Mouse (Mus musculus): ENCODE measurements around the gene Pecam1. TPM values are rescaled to one million over a fixed set of nuclear protein-coding genes. Genes with fewer than 3 reads are reported as not detected.
"Not testable (repeated sequence)": the region's sequence is repeated elsewhere in the genome, so short reads cannot be mapped to it uniquely, and the experiment has no call there.

The Pecam1 gene
- 10 to 100 TPM; 17.4 to 20.6 TPM for total RNA-seq (2021)
- long read RNA-seq, experiment 1, partial matches to known transcripts, result 1 of 8 reads
- long read RNA-seq, experiment 1, other reads (novel, unspliced or antisense), result 1 of 8 reads
- long read RNA-seq, experiment 2, partial matches to known transcripts, result 0 of 7 reads
- long read RNA-seq, experiment 2, other reads (novel, unspliced or antisense), result 1 of 7 reads

DNA sequence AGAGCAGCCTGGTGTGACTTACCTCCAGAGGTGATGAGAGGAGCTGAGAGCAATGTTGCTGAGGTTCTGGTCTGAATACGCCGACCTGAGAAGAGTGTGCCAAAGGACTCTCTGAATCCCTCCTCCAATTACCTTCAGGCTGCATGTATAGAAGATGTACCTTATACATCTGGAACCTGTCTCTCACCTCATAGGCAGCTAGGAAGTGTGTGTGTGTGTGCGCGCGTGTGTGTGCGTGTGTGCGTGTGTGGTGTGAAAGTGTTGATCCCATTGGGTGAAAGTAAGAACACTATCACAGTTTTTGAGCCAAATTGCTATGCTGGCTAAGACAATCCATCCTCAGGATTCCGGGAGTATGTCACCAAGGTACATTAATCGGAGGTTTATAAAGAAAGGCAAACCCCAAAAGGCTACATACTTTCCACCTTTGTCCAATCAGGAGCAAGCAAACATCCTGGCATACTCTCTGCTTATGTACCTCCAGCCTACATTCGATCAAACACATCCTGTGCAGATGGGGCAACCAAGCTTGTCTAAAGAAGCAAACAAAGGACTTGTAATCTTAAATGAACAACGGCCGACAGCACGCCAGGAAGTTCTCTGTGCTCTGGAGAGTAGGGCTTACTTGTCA lies at the start of gene Pecam1:
TSS of gene Pecam1 (minus strand) at position 508 of the 631 bp plus-strand sequence.
- no peak for DNase-seq (ENCODE audit: low spot score in 2 of 2)

- DNase-seq (ENCODE audit: low spot score in 2 of 2), result no peak
These were observed 45.3 kb upstream of the Pecam1 start for GRCm38 (mm10) chr11:106795679-106796078.

DNA sequence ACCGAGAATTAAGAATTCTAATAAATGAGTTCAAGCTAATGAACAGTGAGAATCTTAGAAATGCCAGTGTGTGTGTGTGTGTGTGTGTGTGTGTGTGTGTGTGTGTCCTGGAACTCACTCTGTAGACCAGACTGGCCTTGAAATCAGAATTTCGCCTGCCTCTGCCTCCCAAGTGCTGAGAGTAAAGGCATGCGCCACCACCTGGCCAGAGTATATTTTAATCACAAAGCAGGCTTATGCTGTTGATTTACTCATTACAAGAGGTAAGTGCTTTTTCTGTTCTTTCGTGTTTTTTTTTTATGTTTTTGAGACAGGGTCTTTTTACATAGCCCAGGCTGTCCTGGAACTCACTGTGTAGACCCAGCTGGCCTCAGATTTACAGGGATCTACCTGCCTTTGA lies 43.4 kb upstream of the Pecam1 start:
- DNase-seq (ENCODE audit: low spot score in 2 of 2), result no peak

DNA sequence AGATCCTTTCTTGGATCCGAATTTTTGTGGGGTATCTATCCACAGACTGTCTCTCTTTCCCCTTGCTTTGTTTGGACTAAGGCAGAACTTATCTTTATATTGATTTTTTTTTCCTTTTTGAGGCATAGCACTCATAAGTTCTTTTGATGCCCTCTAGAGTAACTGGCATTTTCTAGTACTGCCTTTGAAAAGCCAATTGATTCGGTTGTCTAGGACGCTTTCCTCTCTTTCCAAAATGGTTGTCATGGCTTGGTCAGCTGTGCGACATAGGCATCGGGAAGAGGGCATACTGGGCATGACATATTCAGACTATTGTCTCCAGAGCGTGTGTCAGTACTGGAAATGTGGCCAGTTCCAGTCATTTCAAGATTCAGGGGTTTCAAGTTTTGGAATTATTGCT lies 39.2 kb upstream of the Pecam1 start:
- no peak for DNase-seq (ENCODE audit: low spot score in 2 of 2)

DNA sequence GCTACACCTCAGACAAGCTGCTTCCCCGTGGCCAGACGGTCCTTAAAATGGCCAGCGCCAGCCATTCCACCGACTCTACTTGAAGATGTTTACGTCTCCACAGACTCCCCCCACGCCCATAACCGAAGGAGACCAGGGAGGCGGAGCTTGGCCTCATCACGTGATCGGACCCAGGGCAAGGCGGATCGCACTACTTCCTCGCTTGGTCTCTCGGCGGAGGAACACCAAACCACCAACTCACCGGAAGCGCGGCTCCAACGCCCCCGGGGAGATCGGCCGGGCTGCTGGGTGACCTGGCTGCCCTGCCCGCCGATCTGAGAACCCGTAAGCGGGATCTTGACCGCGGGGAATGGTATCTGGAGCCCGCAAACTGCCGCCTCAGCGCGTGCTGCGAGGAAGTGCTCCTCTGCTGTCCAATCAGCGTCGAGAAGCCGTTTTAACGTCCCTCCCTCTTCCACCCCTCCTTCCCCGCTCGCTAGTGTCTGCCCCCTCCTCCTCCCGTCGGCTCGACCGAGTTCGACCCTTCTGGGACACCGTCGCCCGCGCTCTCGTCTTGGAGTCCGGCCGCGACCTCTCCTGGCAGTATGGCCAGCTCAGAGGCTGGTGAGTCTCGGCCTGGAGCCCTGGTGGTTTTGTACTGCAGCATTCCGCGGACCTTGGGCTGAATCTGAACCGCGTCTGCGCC lies 38.5 kb upstream of the Pecam1 start, which contains the start of the genes Ddx5 and Cep95:
TSS of gene Ddx5 (minus strand) at position 411 of the 685 bp plus-strand sequence.
TSS of gene Cep95 (plus strand) at position 478 of the 685 bp plus-strand sequence.
- DNase-seq (ENCODE audit: low spot score in 2 of 2), result peak in 1 of 2 experiments; percentile 97

DNA sequence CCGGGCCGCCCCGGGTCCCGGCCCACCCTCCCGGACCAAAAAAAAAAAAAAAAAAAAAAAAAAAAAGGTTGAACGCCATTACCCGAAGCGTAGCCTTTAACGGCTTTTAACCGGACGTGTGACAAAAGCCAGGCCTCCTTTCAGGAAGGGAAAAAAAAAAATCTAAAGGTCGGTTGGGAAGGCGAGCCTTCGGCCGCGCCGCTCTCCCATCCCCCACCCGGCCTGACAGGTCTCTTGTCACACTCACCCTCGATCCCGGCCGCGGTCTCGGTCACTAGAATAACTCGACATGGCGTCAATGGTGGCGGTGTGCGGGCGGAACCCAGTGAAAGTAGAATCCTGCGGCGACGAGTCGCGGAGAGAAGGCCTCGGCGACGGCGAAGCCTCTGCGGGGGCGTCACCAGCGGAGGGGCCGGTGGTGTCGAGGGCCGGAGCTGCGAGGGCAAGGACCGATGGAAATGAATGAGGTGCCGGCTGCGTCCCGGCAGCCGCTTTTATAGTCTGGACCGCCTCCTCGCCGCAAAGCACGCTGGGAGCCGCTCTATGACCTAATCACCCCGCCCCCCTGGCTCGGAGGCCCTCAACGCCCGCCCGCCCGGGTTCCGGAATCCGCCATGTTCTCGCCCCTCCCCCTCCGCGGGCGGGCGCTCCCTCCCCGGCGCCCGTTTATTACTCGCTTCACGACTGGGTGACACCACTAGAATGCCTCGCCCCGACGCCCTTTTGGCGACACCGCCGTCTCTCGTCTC lies 37.8 kb upstream of the Pecam1 start:
- DNase-seq (ENCODE audit: low spot score in 2 of 2), result peak; percentile 98 to 100

DNA sequence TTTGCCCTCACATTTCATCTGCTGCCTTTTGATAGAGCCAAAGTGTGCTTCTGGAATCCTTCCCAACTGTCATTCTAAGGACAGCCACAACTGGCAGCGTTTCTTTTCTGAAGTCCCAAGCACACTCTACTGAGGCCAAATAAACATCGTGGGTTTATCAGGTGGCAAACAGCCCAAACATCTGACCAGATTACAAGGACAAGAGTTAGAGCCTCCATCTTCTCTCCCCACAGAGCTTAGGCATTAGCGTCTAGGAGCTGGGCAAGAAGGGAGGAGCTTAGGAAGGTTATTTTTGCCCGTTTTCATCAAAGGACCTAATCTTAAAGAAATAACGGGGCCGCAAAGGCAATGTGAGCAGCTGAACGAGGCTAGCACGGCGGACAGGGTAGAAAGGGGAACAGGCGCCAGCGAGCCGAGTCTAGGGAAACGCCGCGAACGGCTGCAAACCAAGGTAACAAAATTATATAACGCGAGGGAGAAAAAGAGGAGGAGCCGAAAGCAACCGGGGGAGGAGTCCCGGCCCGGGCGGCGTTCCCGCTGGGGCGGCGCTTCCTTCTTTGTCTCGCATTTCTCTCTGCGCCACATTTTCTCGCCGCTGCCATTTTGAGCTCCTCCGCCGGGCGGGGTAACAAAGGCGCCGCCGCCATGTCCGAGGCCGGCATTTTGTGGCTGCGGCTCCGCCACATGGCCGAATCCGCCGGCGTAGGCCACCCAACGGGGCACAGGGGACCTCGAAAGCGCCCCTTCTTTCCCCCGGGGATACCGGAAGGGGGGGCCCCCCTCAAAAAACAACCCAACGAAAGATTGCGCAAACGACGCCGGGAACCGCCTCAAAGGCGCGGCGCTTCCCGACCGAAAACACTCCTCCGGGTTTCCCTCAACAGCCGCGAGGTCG lies 37.0 kb upstream of the Pecam1 start:
- peak; percentile 87 to 91 for DNase-seq (ENCODE audit: low spot score in 2 of 2)

DNA sequence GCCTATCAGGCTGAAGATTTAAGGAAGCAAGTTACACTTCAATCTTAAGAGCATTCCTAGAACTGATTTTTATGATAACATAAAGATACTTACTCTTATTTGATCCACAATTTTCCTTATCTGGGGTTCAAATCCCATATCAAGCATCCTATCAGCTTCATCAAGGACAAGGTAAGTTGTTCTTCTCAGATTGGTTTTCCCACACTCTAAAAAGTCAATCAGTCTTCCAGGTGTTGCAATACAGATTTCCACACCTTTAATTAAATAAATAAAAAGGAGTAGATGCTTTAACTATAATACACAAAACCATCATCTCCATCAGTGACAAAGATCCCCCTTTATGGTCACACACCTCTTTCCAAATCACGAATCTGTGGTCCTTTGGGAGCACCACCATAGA lies 34.6 kb upstream of the Pecam1 start:
- DNase-seq (ENCODE audit: low spot score in 2 of 2), result no peak

DNA sequence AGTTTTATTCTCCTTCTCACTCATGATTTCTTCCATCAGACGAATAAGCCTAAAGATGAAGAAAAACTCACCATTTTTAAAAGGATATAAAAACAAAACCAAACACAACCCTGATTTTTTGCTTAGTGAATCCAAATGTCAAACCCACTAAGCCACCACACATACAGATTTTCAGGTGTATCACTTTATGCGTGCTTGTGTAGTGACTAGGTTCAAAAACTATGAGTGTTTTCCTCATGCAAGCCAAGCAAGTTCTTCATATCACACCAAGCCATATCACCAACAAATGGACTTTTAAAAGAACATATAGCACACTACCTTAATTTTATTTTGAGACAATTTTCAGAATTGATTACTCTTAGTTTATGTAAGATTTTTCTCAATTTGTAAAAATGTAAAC lies 34.0 kb upstream of the Pecam1 start:
- DNase-seq (ENCODE audit: low spot score in 2 of 2), result no peak

DNA sequence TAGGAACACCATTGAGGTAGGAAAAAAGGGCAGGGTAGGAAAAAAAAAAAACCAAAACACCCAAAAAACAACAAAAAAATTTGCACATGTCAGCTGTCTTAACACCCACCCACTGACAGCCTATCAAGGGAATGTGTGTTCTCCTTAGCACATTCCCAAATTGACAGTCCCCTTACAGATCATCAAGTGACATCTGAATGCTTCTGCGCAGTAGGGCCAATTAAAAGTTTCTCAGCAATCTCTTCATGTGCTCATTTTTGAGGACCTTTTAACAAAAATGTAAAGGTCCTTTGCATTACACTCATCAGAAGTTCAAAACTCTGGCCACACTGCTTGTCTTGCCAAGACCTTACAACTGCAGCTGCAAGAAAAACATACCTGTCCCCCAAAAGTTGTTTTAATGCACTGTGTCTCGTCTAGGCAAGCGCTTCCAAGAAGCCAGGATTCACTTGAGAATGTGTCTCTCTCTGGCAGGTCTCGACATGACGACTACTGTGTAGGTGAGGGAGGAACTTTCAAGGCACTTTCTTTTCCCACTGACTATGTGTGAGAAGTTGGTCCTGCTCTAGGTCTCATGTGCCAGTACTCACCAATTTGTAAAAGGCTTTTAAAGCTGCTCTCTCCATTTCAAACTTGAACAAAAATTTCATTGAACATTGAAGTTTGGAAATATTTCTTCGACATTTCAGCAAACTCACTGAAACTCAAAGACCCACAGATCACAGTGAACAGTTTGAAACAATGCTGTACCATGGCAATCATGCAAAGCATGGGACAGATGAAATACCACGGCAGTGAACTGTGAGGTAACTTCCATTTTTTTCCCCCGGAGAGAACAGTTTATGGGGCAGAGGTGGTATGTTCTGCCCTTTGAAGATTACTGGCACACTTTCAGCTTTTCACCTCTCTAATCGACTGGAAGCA lies 32.7 kb upstream of the Pecam1 start:
- DNase-seq (ENCODE audit: low spot score in 2 of 2), result no peak

DNA sequence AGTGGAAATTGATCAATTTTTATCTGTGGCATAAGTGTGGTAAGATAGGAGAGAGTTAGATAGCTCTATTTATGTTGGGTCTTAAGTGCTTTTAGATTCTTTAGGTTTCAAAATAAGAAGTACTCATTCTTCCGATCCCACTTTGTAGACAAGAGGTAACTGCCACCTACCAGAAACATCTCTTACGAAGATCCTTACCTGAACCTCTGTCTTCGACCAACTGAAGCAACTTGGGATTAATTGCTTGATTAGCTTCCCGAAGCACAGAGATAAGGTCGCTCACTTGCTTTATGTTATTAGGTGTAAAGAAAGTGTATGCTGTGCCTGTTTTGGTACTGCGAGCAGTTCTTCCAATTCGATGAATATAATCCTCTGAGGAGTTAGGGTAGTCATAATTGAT lies 31.8 kb upstream of the Pecam1 start:
- not testable (repeated sequence) for DNase-seq (ENCODE audit: low spot score in 2 of 2)

DNA sequence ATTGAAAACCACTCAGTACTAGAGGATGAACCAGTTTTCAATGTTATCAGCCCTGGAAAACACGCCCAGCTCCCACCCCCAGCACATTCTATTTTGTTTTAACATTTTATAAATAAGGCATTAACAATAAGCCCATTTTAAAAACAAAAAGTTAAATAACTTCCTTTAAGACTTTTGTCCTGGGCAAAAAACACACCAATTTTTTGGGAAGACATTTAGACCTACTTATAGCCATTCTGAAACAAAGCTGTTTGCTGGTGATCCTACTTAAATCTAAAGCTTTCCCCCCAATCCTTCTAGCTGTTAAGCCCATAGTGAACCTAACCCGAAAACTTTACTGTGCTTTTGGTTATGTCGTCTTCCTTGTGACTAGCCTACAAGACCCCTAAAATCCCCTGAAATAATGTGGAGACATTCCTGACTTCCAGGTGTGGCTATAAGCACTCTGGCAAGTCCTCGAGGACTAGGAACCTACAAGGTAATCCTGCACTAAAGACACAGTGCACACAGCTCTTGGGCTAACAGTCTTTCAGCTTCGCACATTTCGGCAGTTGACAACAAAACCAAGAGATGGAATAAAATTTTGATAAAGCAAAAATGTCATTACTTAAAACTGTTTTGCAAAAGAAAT lies 30.3 kb upstream of the Pecam1 start:
- DNase-seq (ENCODE audit: low spot score in 2 of 2), result no peak

DNA sequence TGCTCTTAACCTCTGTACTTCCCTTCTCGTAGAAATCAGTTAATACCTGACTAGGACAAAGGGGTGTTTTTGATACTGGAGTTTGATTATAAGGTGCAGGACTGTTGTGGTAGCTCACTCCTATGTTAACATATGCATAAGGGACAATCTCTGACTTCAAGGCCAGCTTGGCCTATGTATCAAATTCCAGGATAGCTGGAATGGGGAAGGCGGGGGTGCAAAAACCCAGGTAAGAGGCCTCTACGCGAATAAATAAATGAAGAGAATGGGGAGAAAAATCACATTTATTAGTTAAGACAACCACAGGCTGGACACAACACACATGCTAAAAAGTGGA lies 29.6 kb upstream of the Pecam1 start:
- DNase-seq (ENCODE audit: low spot score in 2 of 2), result no peak

DNA sequence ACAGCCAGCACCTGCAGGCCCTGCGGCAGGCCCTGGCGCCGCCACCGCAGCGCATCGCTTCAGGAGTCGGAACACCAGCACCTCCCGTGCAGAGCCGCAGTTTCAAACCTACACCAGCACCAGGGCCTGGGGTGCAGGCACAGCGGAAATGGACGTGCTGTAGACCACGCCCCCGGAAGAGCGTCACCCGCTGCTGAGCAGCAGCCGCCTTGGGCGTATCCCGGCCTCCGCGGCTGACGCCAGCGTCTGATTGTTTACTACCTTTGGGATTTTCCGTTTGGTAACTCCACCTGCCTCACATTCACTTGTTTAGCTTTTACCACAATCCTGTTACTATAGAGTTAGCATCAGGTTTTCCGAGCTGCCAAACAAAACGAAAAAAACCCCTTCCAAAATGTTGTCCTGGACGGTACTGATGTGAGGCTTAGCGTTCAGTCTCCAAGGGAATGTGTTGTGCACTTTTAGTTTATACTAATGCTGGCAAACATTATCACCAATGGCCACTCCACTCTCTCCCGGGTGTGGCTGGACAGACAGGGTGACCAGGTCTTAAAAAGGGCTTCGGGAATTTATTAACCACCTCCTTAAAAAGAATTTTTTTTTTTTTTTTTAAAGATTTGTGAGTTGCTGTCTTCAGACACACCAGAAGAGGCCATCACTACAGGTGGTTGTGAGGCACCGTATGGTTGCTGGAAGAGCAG lies 29.1 kb upstream of the Pecam1 start, which contains the start of gene Polg2:
TSS of gene Polg2 (minus strand) at position 150 of the 701 bp plus-strand sequence.
- DNase-seq (ENCODE audit: low spot score in 2 of 2), result peak; percentile 90 to 93

- no peak for DNase-seq (ENCODE audit: low spot score in 2 of 2)
These were observed 28.4 kb upstream of the Pecam1 start for GRCm38 (mm10) chr11:106778589-106779387.

- DNase-seq (ENCODE audit: low spot score in 2 of 2), result no peak
These were observed 27.7 kb upstream of the Pecam1 start for GRCm38 (mm10) chr11:106778132-106778531.

DNA sequence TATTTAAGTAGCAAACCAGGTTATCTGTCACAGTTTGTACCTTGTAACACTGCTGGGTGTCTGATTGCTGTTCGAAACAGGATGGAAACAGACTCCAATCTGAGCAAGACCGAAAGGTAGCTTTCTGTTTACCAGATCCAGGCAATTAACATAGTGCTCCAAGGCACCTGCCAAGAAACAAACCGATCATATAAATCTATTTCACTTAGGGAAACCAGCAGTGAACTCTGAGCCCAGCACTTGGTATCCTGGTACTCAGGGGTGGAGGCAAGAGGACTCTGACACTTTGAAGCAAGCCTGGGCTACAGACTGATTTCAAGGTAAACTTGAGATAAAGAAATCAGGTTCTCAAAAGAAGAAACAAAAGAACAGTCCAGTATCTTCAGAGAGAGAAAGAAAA lies 27.0 kb upstream of the Pecam1 start:
- no peak for DNase-seq (ENCODE audit: low spot score in 2 of 2)

DNA sequence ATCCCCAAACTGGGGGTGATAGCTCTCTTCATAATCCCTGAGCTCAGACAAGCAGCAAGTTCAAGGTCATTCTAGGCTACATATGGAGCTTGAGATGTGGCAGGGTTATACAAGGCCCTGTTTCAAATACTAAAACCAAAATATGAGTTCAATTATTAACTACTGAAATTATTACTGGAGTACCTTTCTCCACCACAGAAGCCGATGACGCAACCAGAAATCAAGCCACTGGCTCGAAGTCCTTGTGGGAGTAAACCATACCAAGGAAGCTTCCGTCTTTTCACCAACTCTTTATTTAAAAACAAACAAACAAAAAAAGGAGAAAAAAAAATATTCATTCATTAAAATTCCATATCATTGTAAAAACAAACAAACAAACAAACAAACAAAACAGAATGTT lies 26.5 kb upstream of the Pecam1 start:
- no peak for DNase-seq (ENCODE audit: low spot score in 2 of 2)

Measured in layer of hippocampus, postnatal 14 days (tissue).